Mouse (Mus musculus) mature B cell (primary cell): ENCODE measurements around the gene Gpd2.

Experiments used
- in situ Hi-C: fragments of 300-500 bp; cut with MboI; formaldehyde crosslinking; loops from 2 replicates; pipeline ENCODE4 v1.14.3; 2019

Gpd2 gene

GRCm38 (mm10) chr2:57237475-57237919 lies at the start of gene Gpd2:
Gpd2 (plus strand) TSS chr2:57237635.
- in situ Hi-C loops: loop anchor here (10.0 kb wide), 1 partner anchor 53 kb away; no protein-coding TSS in a partner anchor

DNA sequence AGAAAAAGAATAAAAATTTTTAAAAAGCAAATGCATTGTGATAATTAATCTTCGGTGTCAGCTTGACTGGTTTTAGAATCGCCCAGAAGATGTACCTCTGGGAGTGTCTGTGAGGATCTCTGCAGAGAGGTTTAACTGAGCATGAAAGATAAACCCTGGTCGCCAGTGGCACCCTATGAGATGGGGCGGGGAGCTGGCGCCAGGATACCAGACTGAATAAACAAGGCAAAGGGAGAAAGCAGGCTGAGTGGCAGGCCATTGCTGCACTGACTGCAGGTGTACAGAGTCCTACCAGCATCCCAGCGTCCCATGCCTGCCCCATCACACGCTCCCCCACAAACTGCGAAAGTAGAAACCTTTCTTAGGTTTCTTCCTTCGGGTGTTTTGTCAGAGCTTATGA lies 49.2 kb upstream of the Gpd2 start:
- in situ Hi-C loops: loop anchor here (10.0 kb wide), 1 partner anchor 47 kb away; the partner anchor contains the start of gene Gpd2

GRCm38 (mm10) chr2:57190884-57191283 lies 46.6 kb upstream of the Gpd2 start:
- in situ Hi-C loops: no loop called here

DNA sequence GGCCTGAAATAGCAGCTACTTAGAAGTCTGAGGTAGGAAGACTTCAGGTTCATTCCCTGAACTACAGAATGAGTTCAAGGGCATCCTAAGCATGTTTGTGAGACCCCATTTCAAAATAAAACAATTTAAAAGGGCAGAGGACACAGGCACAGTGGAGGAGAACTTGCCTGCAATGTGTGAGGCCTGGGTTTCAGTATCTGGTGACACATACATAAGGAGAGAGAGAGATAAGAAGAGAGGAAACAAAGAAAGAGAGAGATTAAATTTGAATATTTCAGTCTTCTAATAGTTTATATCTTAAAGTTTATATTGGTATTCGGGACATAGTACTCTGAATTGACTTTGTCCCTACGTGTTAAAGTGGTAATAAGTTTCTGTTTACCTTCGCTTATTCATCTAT lies 38.4 kb upstream of the Gpd2 start:
- in situ Hi-C loops: no loop called here

- in situ Hi-C loops: no loop called here
Measured at GRCm38 (mm10) chr2:57208472-57209083, 28.9 kb upstream of the Gpd2 start.

DNA sequence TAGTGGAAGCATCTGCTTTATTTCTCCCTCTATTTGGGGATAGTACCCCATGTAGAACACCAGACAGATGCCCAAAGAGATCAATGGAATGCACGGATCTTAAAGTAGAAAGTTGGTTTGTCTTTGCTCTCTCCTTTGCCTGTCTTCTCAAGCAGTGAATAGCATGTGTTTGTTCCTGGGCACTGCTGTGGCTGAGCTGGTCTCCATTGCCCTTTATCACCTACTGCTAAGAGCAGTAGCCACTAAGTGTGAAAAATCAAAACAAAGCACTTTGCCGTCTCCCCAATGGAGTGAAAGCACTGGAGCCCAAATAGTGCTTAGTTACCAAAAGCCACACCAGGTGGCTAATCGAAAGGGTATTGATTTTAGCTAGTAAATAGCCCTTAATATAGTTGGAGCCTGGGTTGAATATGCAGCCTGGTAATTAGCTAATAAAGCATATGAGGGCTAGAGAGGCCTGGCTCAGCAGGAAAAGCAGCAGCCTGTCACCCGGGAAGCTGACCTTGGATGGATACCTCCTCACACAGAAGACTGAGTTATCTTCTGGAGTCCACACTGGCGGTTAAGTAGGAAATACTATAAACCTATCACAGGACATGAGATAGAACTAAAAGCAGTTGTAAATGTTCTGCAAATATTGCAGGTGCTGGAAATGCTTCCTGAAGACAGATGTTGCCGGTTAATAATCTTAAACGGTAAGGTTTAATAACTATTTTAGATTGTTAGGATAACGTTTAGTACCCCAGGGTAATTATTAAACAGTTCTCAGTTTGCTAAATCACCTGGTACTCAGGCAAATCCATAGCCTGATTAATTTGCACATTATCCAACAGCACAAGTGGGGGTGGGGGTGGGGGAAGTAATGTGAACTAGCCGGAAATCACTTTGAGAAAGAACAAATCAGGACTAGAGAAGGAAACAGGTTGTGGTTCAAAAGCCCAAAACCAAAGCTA lies 26.1 kb upstream of the Gpd2 start:
- in situ Hi-C loops: no loop called here

DNA sequence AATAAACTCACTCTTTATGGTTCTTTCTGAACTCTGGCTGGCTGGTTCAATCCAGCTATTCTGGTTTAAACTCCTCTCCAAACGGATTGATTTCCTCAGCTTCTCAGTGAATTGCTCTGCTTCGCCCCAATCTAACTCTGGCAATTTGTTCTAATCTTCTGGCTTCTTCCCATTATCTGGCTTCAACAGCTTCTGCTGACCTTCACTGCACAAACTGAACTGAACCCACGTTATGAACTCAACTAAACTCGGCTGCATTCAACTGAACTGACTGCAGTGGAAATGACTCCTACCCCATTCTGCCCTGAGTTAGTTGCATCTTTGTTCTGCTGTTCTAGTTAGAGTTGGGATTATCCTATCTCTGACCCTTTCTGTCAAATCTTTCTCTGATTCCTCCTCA lies 24.1 kb upstream of the Gpd2 start:
- in situ Hi-C loops: no loop called here

DNA sequence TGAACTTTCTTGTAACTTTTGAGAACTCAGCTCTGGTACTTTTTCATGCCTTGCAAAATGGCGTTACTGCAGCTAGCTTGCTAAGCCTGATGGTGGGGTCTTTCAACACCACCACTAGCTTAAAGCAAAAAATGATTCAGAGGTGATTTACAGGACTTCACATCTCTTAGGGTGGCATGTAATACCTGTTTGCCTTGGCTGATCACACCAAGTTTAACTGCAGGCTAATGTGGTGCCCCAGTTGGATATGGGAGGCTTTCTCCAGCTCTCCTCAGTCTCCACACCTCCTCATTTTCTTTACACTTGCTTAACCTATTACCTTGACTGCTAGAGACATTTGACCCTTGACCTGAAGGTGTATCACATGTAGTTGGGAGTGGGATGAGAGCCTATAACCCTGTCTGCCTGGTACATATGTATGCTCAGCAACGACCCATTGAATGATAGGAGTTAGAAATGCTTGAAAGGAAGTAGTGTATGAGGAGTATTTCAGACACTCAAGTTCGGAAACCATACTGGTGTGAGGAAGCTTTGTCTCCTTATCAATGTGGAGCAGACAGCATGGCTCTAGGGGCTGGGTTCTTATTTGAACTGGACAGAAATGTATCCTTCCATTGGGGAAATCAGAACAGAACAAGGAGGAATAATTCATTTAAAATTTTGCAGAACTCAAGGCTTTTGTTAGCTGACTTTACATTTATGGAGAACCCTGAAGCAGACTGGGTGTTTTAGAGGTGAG lies 14.0 kb upstream of the Gpd2 start:
- in situ Hi-C loops: no loop called here

- in situ Hi-C loops: no loop called here
Measured at GRCm38 (mm10) chr2:57225236-57225635, 12.2 kb upstream of the Gpd2 start.

DNA sequence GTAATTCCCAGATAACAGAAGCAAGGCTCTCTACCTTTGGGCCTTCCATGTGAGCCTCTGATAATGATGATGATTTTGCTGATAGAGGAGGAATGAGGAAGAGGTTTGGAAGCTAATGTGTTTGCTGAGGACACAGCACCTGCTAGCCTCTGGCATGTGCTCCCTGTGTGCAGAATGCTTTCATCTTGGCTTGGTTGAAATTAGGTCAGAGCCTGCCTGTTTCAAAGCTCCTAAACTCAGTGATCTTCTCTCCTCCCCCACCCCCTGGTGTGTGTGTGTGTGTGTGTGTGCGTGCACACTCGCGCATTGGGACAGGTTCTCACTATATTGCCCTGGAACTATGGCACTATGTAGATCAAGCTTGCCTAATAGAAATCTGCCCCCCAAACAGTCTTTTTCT lies 10.0 kb upstream of the Gpd2 start:
- in situ Hi-C loops: no loop called here

DNA sequence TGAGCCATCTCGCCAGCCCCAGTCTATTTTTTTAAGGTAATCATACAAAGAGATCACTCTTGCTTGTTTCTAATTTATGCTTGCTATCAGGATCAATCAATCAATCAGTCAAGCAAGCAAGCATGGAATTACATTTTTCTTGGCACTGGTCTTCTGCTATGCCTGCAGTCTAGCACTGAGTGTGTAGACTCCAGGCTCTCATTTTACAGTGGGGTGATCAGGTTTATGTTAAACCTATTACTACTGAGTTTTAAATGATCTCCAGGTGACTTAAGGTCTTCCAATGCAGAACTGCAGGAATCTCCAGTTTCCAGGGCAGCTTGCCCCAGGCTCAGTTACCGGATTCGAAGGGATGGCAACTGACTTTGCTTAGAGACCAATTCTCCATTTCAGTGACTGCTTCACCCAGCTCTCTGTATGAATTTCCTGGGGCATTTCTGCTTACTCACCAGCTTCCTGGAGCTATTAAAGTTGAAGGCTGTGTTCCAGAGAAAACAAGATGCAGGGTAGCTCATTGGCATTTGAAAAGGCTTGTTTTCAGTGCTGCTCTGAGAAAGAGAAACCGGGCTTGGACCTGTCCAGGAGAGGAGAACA lies 7.7 kb upstream of the Gpd2 start:
- in situ Hi-C loops: loop anchor here (10.0 kb wide), 1 partner anchor 45 kb away; no protein-coding TSS in a partner anchor

DNA sequence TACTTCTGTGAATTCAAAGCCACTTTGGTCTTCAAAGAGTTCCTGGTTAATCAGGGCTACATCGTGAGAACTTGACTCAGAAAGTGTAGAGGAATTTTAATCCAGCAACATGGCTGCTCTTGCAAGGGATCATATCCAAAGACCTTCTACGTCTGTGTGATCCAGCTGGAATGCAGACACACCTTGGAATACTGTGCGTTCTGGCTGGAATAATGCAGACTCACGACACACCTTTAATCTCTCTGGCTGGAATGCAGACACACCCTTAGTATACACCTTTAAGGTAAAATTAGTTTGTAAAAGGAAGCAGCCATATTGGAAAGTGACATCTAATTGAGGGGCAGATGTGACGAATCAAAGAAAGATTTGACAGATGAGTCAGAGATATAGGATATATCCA lies 6.0 kb upstream of the Gpd2 start:
- in situ Hi-C loops: loop anchor here (10.0 kb wide), 1 partner anchor 47 kb away; no protein-coding TSS in a partner anchor

DNA sequence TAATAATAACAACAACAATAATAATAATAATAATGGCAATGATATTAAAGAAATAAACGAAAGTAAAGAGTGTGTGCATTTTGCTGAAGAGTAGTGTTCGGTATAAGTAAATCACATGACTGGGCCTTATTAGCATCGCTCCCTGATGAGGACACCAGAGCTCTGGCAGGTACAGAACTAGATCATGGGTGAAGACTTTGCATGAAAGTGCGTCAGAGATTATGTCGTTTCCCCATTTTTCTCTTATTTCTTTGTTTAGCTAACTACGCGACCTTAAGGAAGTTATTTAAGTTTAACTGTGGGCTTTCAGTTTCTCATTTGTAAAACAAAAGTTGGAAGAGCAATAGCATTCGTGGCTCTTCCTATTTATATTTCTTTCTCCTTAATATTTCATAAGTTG lies 5.1 kb upstream of the Gpd2 start:
- in situ Hi-C loops: loop anchor here (10.0 kb wide), 1 partner anchor 48 kb away; no protein-coding TSS in a partner anchor

DNA sequence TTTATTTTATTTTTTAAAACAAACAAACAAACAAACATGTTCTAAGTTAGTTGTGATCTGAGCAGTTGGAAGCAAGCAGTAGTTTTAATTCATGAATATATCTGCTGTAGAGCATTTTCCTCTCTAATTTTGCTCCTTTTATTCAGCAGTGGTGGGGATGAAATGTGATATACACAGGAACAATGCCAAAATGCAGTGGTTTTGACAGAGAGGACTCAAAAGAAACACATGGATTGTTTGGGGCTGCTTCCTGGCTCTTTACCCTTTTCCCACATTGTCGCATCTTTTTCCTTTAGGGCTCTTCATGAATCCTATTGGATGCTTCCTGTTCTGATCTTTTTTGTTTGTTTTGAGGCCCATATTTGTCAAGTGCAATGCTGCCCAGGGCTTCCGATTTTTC lies 1.2 kb upstream of the Gpd2 start:
- in situ Hi-C loops: loop anchor here (10.0 kb wide), 1 partner anchor 51 kb away; no protein-coding TSS in a partner anchor

- in situ Hi-C loops: loop anchor here (10.0 kb wide), 1 partner anchor 52 kb away; no protein-coding TSS in a partner anchor
Measured at GRCm38 (mm10) chr2:57237026-57237425, 409 bp upstream of the Gpd2 start.

- in situ Hi-C loops: loop anchor here (10.0 kb wide), 1 partner anchor 53 kb away; no protein-coding TSS in a partner anchor
Measured at GRCm38 (mm10) chr2:57237920-57238613, 632 bp downstream of the Gpd2 start.

GRCm38 (mm10) chr2:57238614-57239165 lies 1.3 kb downstream of the Gpd2 start:
- in situ Hi-C loops: loop anchor here (10.0 kb wide), 1 partner anchor 54 kb away; no protein-coding TSS in a partner anchor

DNA sequence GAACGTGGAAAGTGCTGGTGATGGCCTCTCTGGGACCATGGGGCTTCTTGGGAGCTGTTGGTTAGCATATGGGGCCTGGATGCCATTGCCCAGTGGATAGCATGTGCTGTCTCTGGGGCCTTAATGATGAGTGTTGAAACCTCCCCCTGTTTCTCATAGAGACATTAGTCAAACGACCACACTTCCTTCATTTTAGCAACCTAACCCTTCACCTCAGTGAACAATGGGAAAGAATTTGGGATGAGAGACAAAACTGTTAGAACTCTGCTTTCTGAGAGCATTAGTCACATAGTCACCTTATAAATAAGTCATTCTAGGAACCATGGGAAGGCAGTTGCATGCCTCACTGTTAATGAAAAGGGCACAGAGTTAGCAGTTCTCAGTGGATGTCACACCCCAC lies 1.9 kb downstream of the Gpd2 start:
- in situ Hi-C loops: loop anchor here (10.0 kb wide), 1 partner anchor 55 kb away; no protein-coding TSS in a partner anchor

DNA sequence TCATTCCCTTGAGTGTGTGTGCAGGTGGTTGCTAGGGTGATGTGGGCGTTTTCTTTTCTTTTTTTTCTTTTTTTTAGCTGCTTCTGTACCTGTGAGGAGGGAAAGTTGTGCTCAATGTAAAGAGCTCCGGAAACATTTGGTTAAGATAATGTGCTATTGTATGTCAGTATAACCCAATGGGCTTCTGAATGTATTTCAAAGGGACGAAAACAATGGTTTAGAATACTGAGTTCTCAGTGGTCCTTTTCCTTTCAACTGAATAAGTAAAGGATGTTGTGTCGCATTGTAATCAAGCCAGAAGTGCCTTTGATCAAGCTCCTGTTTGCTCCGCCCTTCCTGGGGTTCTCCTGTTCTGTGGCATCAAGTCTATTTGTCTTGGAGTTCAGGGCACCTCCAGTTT lies 6.6 kb downstream of the Gpd2 start:
- in situ Hi-C loops: loop anchor here (10.0 kb wide), 1 partner anchor 129 kb away; no protein-coding TSS in a partner anchor

DNA sequence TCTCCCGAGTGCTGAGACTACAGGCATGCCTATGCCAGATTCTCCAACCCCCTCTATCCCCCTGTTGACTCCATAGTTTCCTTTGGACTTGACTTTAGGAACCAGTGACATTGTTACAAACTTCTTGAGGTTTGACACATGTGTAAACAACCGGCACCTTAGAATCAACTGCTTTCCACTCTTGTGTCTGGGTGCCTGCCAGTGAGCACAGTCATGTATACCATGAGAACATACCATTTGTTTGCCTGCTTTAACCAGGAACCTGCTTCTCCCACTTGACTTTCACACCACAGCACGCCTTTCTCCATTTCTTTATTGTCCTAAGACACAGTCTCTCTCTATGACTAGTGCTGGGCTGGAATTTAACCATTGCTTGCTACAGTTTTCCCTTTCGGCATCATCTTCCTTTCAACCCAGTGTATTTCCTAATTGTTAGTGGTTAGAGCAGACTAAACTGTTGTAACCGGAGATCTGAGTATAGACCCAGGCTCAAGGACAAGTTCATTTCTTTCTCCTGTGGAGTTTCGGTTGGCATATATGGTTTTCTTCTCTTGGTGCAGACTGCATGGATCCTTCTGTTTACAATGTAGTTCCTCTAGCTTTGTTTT lies 8.4 kb downstream of the Gpd2 start:
- in situ Hi-C loops: loop anchor here (10.0 kb wide), 1 partner anchor 131 kb away; no protein-coding TSS in a partner anchor
